In genomic region chr16:4074836-4075235, GRCm38 (mm10) we compare ENCODE assay signal across 24 mouse cellular contexts. TPM values are rescaled to one million over a fixed set of nuclear protein-coding genes. Genes with fewer than 3 reads are reported as not detected.
DNase-seq lines count a peak whose midpoint lies in the region; ATAC-seq and TF ChIP-seq lines count a peak whose summit lies in the region.
"Had no signal": no experiment of that assay in that cellular context is flagged by ENCODE, and none has a peak within 500 bp of the region (broad histone marks: within the 10 kb centered on the region; RNA-seq: fewer than 3 reads in every experiment).

No protein-coding gene starts in this region.

- TF ChIP-seq CTCF in G1E (IDR thresholded peaks at IDR 0.05; ENCODE audit: low read depth, low read length) = no peak

- H3K4me1 ChIP-seq in G1E (ENCODE audit: insufficient read depth, low read depth, low read length) = peaks cover 35% of the 10 kb centered on the region

- no peaks in the 10 kb centered on the region for H3K27me3 ChIP-seq in G1E (ENCODE audit: insufficient read depth, low read length)
- H3K27me3 ChIP-seq: hindbrain, embryonic 13.5 days; limb, embryonic 13.5 days had no signal

- peaks cover 41% of the 10 kb centered on the region for H3K36me3 ChIP-seq in G1E (replicated peaks)
- H3K36me3 ChIP-seq: hindbrain, embryonic 13.5 days; limb, embryonic 13.5 days had no signal

- H3K9me3 ChIP-seq in G1E (replicated peaks) = no peaks in the 10 kb centered on the region
- H3K9me3 ChIP-seq: forebrain, embryonic 10.5 days; hindbrain, embryonic 13.5 days; limb, embryonic 13.5 days had no signal

- ATAC-seq in CD4-positive, CD25-positive, alpha-beta regulatory T cell, adult 4 months = no peak
- ATAC-seq in G1E (ENCODE audit: extremely low read depth, insufficient number of reproducible peaks, low FRiP score, poor library complexity, severe bottlenecking) = peak; percentile 62
- peak; percentile 59 to 65 for ATAC-seq in hematopoietic stem cell, adult 5-6 weeks (replicated peaks in 1 of 2; ENCODE audit: insufficient read depth in 1 of 2, low FRiP score in 2 of 2, low TSS enrichment in 1 of 2, low read depth in 1 of 2, poor library complexity in 2 of 2, severe bottlenecking in 2 of 2)
- peak; percentile 76 for ATAC-seq in megakaryocyte progenitor cell, adult 5-6 weeks (replicated peaks; ENCODE audit: poor library complexity)
- ATAC-seq: forebrain, postnatal 0 days; intestine, postnatal 0 days had no signal

- peak; percentile 18 for DNase-seq in CD4-positive, CD25-positive, alpha-beta regulatory T cell, adult 2 months (ENCODE audit: low read depth, low spot score)
- peak; percentile 15 for DNase-seq in G1E (ENCODE audit: low spot score)
- DNase-seq in adrenal gland, postnatal 10 days = no peak
- DNase-seq in urinary bladder, postnatal 25 days (ENCODE audit: low spot score) = no peak
- no peak for DNase-seq in gastrocnemius, postnatal 25 days
- DNase-seq: adrenal gland, postnatal 36 days; cerebellum, adult 18-20 months; cerebellum, postnatal 36 days; forebrain, postnatal 0 days; heart, postnatal 10 days; lung, embryonic 14.5 days; right cerebral cortex, postnatal 4 days; thymus, postnatal 14 days had no signal

- peak overlapping the region; percentile 56; the same call in 1 of the 2 replicates for H3K4me3 ChIP-seq in G1E (ENCODE audit: low read depth, low read length)
- H3K4me3 ChIP-seq: forebrain, embryonic 10.5 days; hindbrain, embryonic 13.5 days; limb, embryonic 13.5 days had no signal

RNA-seq across cellular contexts. Expression of gene Trap1, which starts 2.8 kb away (rescaled TPM):
- polyA plus RNA-seq in CD4-positive, CD25-positive, alpha-beta regulatory T cell, adult 4 months (2017; shearing (Covaris generic)) = 100 to 1,000 TPM in 1 of 2 experiments, 10 to 100 TPM in 1; 66.6 to 101 TPM
- 134 and 135 TPM in 2 replicates for total RNA-seq in G1E (2014; fragmentation: Nextera tagmentation)
- 111 and 117 TPM in 2 replicates for total RNA-seq in G1E (2017)
- polyA plus RNA-seq in G1E (2012) = 413 and 470 TPM in 2 replicates
- 107 and 152 TPM in 2 replicates for total RNA-seq in hematopoietic stem cell, adult 5-6 weeks (2017)
- total RNA-seq in megakaryocyte progenitor cell, adult 5-6 weeks (2015) = 89.6 and 94.3 TPM in 2 replicates
- total RNA-seq in megakaryocyte progenitor cell, adult 5-6 weeks (2017) = 167 and 179 TPM in 2 replicates
- 100 to 1,000 TPM; 189 to 198 TPM for total RNA-seq in adrenal gland, postnatal 10 days (2021)
- total RNA-seq in gastrocnemius, postnatal 25 days (2021) = 100 to 1,000 TPM in 1 of 2 experiments, 10 to 100 TPM in 1; 98.1 to 108 TPM

RNA-seq across cellular contexts. Expression of gene Dnase1, which starts 38.1 kb away (rescaled TPM):
- polyA plus RNA-seq in CD4-positive, CD25-positive, alpha-beta regulatory T cell, adult 4 months (2017; shearing (Covaris generic)) = 10 to 100 TPM in 1 of 2 experiments, 1 to 10 TPM in 1; 5.4 to 10.7 TPM
- not detected in 2 replicates for total RNA-seq in G1E (2014; fragmentation: Nextera tagmentation)
- total RNA-seq in G1E (2017) = 0.41 and 0.49 TPM in 2 replicates
- not detected in 2 replicates for polyA plus RNA-seq in G1E (2012)
- 0.45 TPM in 1 of 2 replicates, not detected in the other for total RNA-seq in hematopoietic stem cell, adult 5-6 weeks (2017)
- not detected in 2 replicates for total RNA-seq in megakaryocyte progenitor cell, adult 5-6 weeks (2015)
- 0.57 and 1.00 TPM in 2 replicates for total RNA-seq in megakaryocyte progenitor cell, adult 5-6 weeks (2017)
- not detected for total RNA-seq in adrenal gland, postnatal 10 days (2021)
- total RNA-seq in gastrocnemius, postnatal 25 days (2021) = not detected
- total RNA-seq: adrenal gland, postnatal 36 days; forebrain, postnatal 0 days; heart, postnatal 10 days; layer of hippocampus, adult 18-20 months; layer of hippocampus, postnatal 25 days; left cerebral cortex, postnatal 14 days; midbrain, postnatal 0 days had no signal

Comparison
In these comparisons a context has a peak if more than half of its experiments do, and no peak if none do; other contexts are left out.
1. DNase-seq: peak in CD4-positive, CD25-positive, alpha-beta regulatory T cell, adult 2 months (single experiment) and G1E (single experiment); none in adrenal gland, postnatal 10 days (single experiment), urinary bladder, postnatal 25 days (single experiment) and gastrocnemius, postnatal 25 days (single experiment).